Mouse (Mus musculus): ENCODE measurements around the gene Zfp579. TPM values are rescaled to one million over a fixed set of nuclear protein-coding genes. Genes with fewer than 3 reads are reported as not detected.
"Not testable (repeated sequence)": the region's sequence is repeated elsewhere in the genome, so short reads cannot be mapped to it uniquely, and the experiment has no call there.

Zfp579 gene
- polyA plus RNA-seq, 1 experiment from 2014 or later, result 25.1 TPM

DNA sequence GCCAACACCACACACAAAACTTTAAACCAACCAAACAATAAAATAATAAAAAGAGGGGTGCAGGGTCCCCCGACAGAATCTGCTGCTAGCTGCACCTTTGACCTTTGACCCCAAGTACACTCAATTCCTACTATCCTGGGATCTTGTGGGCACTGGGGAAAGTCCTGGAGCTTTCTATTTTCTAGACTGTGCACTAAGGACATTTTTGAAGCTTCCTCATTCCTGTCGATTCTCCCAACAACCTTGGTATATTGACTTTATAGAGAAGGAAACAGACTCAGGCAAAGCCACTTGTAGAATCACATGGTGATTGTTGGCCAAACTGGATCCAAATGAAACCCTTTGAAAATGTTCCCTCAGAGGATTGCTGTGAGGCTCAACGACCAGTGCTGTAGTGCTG is 20.1 kb upstream of the Zfp579 start:
- ChIA-PET POLR2A (interaction anchor here (1.1 to 1.8 kb wide), 3 partner anchors 22 to 45 kb away, joined by 5 to 12 read pairs (median 7); partner anchors contain the start of genes Zfp580 and Zfp784), CTCF (interaction anchor here (1.2 kb wide), 2 partner anchors 22 to 52 kb away, joined by 3 read pairs; partner anchors contain the start of gene Sbk2)
- in situ Hi-C loops (cut with MboI; ENCODE audit: low pct_unique_long_range_greater_than_20kb), result loop anchor here (5.0 kb wide), 1 partner anchor 46 kb away; the partner anchor contains the start of gene U2af2
- TF ChIP-seq CTCF (IDR thresholded peaks at IDR 0.05), result no peak
- DNase-seq (ENCODE audit: low read depth, low spot score), result no peak
- H3K27me3 ChIP-seq, result no peaks in the 10 kb centered on the region
- no peak for ATAC-seq

DNA sequence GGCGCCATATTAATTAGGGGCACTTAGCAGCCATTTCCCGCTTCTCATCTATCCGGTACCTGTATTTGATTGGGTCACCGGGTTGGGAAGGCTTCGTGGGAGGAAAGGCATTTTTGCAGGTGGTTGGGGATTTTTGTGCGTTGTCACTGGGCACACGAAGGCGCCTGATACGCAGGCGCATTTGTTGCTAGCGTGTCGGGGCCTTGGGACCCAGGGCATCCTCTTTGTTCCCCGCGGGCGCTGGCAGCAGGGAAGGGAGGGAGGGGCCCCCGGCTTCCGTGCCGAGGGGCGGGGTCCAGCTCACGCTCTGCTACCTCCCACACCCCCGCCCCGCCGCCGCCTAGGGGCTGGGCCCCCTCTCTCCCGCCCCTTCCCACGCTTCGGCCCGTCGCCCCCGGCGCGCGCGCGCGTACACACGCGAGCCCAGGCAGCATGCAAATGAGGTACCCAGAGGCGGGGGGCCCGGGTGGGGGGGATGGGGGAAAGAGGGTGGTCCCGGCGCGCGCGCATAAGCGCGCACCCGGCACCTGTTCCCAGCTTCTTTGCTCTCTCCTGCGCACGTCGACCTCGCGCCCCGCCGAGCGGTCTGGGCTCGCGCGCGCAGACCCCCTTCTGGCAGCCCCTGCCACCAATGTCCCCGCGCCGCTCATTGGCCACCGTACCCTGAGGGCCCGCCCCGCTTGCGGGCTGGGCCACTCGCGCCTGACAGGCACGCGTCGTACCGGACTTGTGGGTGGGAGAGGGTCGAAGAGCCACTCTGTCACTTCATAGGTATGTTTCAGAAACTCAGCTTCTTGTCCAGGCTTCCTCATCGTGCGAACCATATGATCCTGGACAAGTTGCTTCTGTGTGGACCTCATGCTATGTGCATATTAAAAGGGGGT is 19.4 kb upstream of the Zfp579 start, which contains the start of gene Gm44973:
Gene Gm44973, plus strand, starts transcription at position 379 of the 884 bp plus-strand sequence.
- no peak for TF ChIP-seq CTCF (IDR thresholded peaks at IDR 0.05)
- DNase-seq (ENCODE audit: low read depth, low spot score), result peak; percentile 98
- H3K27me3 ChIP-seq, result no peaks in the 10 kb centered on the region
- ChIA-PET POLR2A (interaction anchor here (1.1 to 1.8 kb wide), 5 partner anchors 18 to 223 kb away, joined by 3 to 12 read pairs (median 5); partner anchors contain the start of genes Rpl28, Zfp580 and Zfp784), CTCF (interaction anchor here (1.5 to 1.9 kb wide), 2 partner anchors 13 to 72 kb away, joined by 3 to 5 read pairs; no protein-coding TSS in a partner anchor)
- in situ Hi-C loops (cut with MboI; ENCODE audit: low pct_unique_long_range_greater_than_20kb), result loop anchor here (5.0 kb wide), 1 partner anchor 47 kb away; the partner anchor contains the start of gene U2af2
- peak; percentile 59 for ATAC-seq

DNA sequence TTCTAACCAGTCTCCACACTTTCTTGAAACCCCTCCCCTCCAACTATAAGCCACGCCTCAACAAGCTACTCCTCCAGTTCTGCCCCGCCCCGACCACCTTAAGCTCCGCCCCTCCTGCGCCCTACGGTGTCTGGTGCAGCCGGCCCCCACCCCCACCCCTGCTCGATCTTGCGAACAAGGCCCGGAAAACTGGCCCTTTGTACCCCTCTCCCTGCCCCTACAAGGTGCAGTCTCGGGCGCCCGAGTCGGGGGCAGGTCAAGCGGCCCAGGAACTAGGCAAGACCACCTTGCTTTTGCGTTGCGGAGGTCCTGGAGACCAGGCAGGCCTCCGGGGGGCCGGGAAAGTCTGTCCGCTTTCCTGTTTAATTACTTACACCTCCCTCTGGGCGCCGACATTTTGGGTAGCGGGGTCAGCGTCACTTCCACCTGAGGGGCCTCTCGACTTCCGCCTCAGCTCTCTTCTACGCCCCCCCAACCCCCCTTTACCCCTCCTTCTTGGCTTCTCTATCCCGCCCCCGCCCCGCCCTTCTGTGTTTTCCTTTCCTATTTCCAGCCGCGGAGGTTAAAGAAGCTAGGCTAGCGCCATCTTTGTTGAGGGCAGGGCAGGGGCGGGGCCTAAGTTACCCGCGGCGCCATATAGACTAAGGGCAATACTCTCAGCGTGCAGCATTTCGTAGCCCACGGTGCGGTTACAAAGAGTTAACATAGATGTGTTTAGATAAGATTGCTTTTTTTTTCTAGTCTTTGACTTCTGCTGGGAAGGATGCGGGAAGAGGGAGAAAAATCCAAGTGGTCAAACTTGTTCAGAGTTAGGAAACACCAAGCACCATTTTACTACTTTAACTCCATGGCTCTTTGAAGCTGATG is 18.5 kb upstream of the Zfp579 start, which contains the start of the genes Zfp524 and Fiz1:
Gene Zfp524, plus strand, starts transcription at position 165 of the 867 bp plus-strand sequence.
Gene Fiz1, minus strand, starts transcription at position 447 of the 867 bp plus-strand sequence.
- TF ChIP-seq CTCF (IDR thresholded peaks at IDR 0.05), result no peak
- H3K27me3 ChIP-seq, result no peaks in the 10 kb centered on the region
- CTCF ChIA-PET, result interaction anchor here (1.5 to 1.9 kb wide), 4 partner anchors 14 to 71 kb away, joined by 3 to 5 read pairs (median 4); no protein-coding TSS in a partner anchor
- in situ Hi-C loops (cut with MboI; ENCODE audit: low pct_unique_long_range_greater_than_20kb), result loop anchor here (5.0 kb wide), 1 partner anchor 48 kb away; the partner anchor contains the start of gene U2af2
- ATAC-seq (peak; percentile 61), DNase-seq (ENCODE audit: low read depth, low spot score) (peak; percentile 60)
- POLR2A ChIA-PET, result interaction anchor here (0.5 to 1.6 kb wide), 3 partner anchors 18 to 877 kb away, joined by 3 to 5 read pairs (median 3); partner anchors contain the start of gene Rpl28

DNA sequence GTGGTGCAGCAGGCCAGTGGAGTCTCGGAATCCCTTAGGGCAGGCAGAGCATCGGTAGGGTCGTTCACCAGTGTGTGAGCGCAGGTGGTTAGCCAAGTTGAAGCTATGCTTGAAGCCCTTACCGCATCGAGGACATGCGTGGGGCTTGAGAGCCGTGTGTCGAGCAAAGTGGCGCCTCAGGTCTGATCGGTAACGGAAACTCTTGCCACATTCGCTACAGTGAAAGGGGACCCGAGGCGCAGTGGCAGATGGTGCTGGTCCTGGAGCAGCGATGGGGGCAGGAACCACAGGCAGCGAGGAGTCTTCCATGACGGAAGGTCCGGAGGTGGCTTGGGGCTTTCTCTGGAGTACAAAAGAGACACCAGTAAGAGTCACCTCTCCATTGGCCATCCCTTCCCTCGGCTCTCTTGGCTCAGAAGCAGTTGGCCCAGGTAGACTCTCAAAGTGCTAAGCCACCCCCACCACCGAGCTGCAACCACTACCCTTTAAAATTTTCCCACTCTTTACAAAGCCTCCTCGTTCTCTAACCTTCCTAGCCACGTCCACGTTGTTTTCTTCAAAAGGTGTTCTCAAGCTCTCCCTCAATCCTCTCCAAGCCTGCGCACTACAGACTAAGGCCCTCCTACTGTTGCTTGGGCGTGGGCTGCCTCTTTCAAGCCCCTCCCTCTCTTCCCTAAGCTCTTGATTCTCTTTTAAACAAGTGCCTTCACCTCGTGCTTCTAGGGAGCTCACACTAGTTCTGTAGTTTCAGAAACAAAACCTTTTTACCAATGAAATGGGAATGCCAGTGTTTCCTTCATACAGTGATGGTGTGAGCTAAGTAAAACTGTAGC is 16.9 kb upstream of the Zfp579 start:
- ChIA-PET POLR2A (interaction anchor here (1.1 kb wide), 1 partner anchor 47 kb away, joined by 3 read pairs; no protein-coding TSS in a partner anchor), CTCF (interaction anchor here (1.0 to 1.9 kb wide), 4 partner anchors 12 to 69 kb away, joined by 3 to 5 read pairs (median 4); no protein-coding TSS in a partner anchor)
- no peak for DNase-seq (ENCODE audit: low read depth, low spot score)
- no peaks in the 10 kb centered on the region for H3K27me3 ChIP-seq
- no peak for ATAC-seq
- TF ChIP-seq CTCF (IDR thresholded peaks at IDR 0.05), result no peak
- in situ Hi-C loops (cut with MboI; ENCODE audit: low pct_unique_long_range_greater_than_20kb), result no loop called here

DNA sequence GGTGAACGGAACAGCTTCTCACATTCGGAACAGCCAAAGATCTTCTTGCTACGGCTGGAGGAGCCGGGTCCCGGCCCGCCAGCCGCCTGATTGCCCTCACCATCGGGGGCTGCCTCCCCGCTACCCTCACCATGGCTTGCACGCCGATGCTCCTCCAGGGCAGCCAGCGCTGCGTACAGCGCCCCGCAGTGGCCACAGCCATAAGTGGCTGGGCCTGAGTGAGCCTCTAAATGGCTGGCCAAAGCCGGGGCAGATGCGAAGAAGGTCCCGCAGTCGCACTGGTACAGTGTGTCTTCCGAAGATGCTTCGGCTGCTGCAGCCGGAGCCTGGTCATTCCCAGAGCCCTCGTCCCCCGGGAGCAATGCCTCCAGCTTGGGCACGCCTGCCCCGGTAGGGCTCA is 12.3 kb upstream of the Zfp579 start:
- CTCF ChIA-PET, result interaction anchor here (1.3 kb wide), 1 partner anchor 8 kb away, joined by 6 read pairs; no protein-coding TSS in a partner anchor
- H3K27me3 ChIP-seq, result no peaks in the 10 kb centered on the region
- ATAC-seq (no peak), DNase-seq (ENCODE audit: low read depth, low spot score) (no peak)
- POLR2A ChIA-PET, result no interaction called here
- in situ Hi-C loops (cut with MboI; ENCODE audit: low pct_unique_long_range_greater_than_20kb), result no loop called here
- TF ChIP-seq CTCF (IDR thresholded peaks at IDR 0.05), result no peak

DNA sequence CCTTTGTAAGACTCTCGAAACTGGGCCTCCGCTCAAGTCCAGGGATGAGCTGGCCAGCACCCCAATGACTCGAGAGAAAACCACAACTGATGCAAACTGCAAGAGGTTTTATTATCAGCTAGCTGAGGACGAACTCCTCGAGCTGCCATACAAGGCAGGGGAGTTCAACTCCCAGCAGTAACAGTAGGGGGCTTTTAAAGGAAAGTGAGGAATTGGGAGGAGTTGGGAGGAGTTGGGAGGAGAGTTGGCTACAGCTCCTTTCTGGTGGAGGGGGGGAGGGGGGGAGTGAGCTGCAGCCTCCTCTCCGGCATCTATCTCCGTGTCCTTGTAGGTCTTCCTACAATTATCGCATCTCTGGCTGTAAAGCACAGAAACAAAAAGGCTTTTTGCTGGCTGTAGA is 6.9 kb upstream of the Zfp579 start:
- CTCF ChIA-PET; ATAC-seq; POLR2A ChIA-PET; in situ Hi-C loops (cut with MboI; ENCODE audit: low pct_unique_long_range_greater_than_20kb); DNase-seq (ENCODE audit: low read depth, low spot score); H3K27me3 ChIP-seq: not testable (repeated sequence)

DNA sequence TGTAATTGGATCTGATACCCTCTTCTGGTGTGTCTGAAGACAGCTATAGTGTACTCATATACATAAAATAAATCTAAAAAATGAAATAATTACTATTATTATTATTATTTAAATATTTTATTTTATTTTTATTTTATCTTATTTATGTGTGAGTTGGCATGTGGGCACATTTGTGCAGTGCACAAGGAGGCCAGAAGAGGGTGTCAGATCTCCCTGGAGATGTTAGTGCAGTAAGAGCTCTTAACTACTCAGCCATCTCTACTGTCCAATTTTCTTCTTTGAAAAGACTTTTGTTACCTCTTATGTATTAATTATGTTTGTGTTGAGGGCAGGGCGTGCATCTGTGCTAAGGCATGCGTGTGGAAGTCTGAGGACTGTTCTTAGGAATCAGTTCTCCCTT is 3.9 kb upstream of the Zfp579 start:
- TF ChIP-seq CTCF (IDR thresholded peaks at IDR 0.05), result no peak
- no peaks in the 10 kb centered on the region for H3K27me3 ChIP-seq
- no peak for DNase-seq (ENCODE audit: low read depth, low spot score)
- no peak for ATAC-seq
- ChIA-PET POLR2A (no interaction called here), CTCF (interaction anchor here (1.0 to 1.7 kb wide), 6 partner anchors 9 to 61 kb away, joined by 3 to 6 read pairs (median 4); partner anchors contain the start of genes Fiz1 and Zfp524)
- in situ Hi-C loops (cut with MboI; ENCODE audit: low pct_unique_long_range_greater_than_20kb), result no loop called here

DNA sequence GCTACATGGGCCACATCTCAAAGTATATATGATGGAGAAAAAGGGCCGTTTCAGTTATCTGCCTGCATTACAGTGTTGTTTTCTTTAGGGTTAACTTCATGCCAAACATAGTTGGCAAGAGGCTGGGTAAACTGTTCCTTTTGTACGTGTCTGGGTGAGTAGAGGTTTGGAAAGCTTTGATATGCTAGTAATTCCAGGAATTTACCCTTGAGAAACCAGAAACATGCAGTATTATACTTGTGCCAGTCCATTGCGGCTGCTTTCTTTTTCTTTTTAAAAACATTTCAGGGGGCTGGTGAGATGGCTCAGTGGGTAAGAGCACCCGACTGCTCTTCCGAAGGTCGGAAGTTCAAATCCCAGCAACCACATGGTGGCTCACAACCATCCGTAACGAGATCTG is 976 bp upstream of the Zfp579 start:
- H3K27me3 ChIP-seq, result no peaks in the 10 kb centered on the region
- ChIA-PET CTCF (interaction anchor here (0.8 to 1.5 kb wide), 5 partner anchors 10 to 63 kb away, joined by 3 to 7 read pairs (median 4); partner anchors contain the start of genes Fiz1, Zfp524 and Zfp580), POLR2A (interaction anchor here (0.6 to 1.5 kb wide), 4 partner anchors 18 to 88 kb away, joined by 3 to 5 read pairs (median 4); partner anchors contain the start of genes Fiz1, Gm44973 and Zfp580)
- DNase-seq (ENCODE audit: low read depth, low spot score) (no peak), ATAC-seq (peak; percentile 41)
- in situ Hi-C loops (cut with MboI; ENCODE audit: low pct_unique_long_range_greater_than_20kb), result no loop called here
- TF ChIP-seq CTCF (IDR thresholded peaks at IDR 0.05), result no peak

Data from Patski (cell line).